Mouse (Mus musculus): ENCODE measurements at regions not wholly inside any gene's neighbourhood (a gene's known extent, or its start where the extent isn't known, plus 50 kb on each side); places are given as distances from the start of the nearest gene placed in this dataset.

GRCm38 (mm10) chr14:58976791-58977190 lies 165.9 kb downstream of the 1700129C05Rik start:
- no peaks in the 10 kb centered on the region for H3K4me1 ChIP-seq (ENCODE audit: control insufficient read depth, insufficient read depth, low read length)
- TF ChIP-seq CTCF (IDR thresholded peaks at IDR 0.05; ENCODE audit: extremely low read depth, insufficient read depth, low read length), result no peak
- no peak for TF ChIP-seq POLR2A (IDR thresholded peaks at IDR 0.05; ENCODE audit: extremely low read depth, insufficient read depth, low read length)
- H3K4me3 ChIP-seq (ENCODE audit: insufficient read depth, low read length), result no peak overlapping the region
- H3K27ac ChIP-seq (ENCODE audit: insufficient read depth, low read length), result no peak overlapping the region

GRCm38 (mm10) chr14:58969248-58969647 lies 173.4 kb downstream of the 1700129C05Rik start:
- Histone ChIP-seq H3K4me1 (ENCODE audit: control insufficient read depth, insufficient read depth, low read length) (no peaks in the 10 kb centered on the region), H3K4me3 (ENCODE audit: insufficient read depth, low read length) (no peak overlapping the region)
- TF ChIP-seq CTCF (IDR thresholded peaks at IDR 0.05; ENCODE audit: extremely low read depth, insufficient read depth, low read length), result no peak
- TF ChIP-seq POLR2A (IDR thresholded peaks at IDR 0.05; ENCODE audit: extremely low read depth, insufficient read depth, low read length), result no peak

GRCm38 (mm10) chr14:58967975-58968374 lies 174.7 kb downstream of the 1700129C05Rik start:
- TF ChIP-seq POLR2A (IDR thresholded peaks at IDR 0.05; ENCODE audit: extremely low read depth, insufficient read depth, low read length), result no peak
- TF ChIP-seq CTCF (IDR thresholded peaks at IDR 0.05; ENCODE audit: extremely low read depth, insufficient read depth, low read length), result no peak
- Histone ChIP-seq H3K4me1 (ENCODE audit: control insufficient read depth, insufficient read depth, low read length) (no peaks in the 10 kb centered on the region), H3K27ac (ENCODE audit: insufficient read depth, low read length) (no peak overlapping the region), H3K4me3 (ENCODE audit: insufficient read depth, low read length) (no peak overlapping the region)

More at GRCm38 (mm10) chr14:58969248-58969647, 173.4 kb downstream of the 1700129C05Rik start:
- no peak overlapping the region for H3K27ac ChIP-seq (ENCODE audit: insufficient read depth, low read length)

- no peaks in the 10 kb centered on the region for H3K4me1 ChIP-seq (ENCODE audit: control insufficient read depth, insufficient read depth, low read length)
- TF ChIP-seq CTCF (IDR thresholded peaks at IDR 0.05; ENCODE audit: extremely low read depth, insufficient read depth, low read length), result no peak
- no peak for TF ChIP-seq POLR2A (IDR thresholded peaks at IDR 0.05; ENCODE audit: extremely low read depth, insufficient read depth, low read length)
- H3K27ac ChIP-seq (ENCODE audit: insufficient read depth, low read length), result no peak overlapping the region
- no peak overlapping the region for H3K4me3 ChIP-seq (ENCODE audit: insufficient read depth, low read length)
Observed at GRCm38 (mm10) chr14:58967163-58967562, 175.5 kb downstream of the 1700129C05Rik start.

GRCm38 (mm10) chr14:58944958-58945357 lies 197.7 kb downstream of the 1700129C05Rik start:
- Histone ChIP-seq H3K4me1 (ENCODE audit: control insufficient read depth, insufficient read depth, low read length) (no peaks in the 10 kb centered on the region), H3K4me3 (ENCODE audit: insufficient read depth, low read length) (no peak overlapping the region), H3K27ac (ENCODE audit: insufficient read depth, low read length) (no peak overlapping the region)
- no peak for TF ChIP-seq POLR2A (IDR thresholded peaks at IDR 0.05; ENCODE audit: extremely low read depth, insufficient read depth, low read length)
- TF ChIP-seq CTCF (IDR thresholded peaks at IDR 0.05; ENCODE audit: extremely low read depth, insufficient read depth, low read length), result no peak

- Histone ChIP-seq H3K4me1 (ENCODE audit: control insufficient read depth, insufficient read depth, low read length) (no peaks in the 10 kb centered on the region), H3K27ac (ENCODE audit: insufficient read depth, low read length) (no peak overlapping the region), H3K4me3 (ENCODE audit: insufficient read depth, low read length) (no peak overlapping the region)
- no peak for TF ChIP-seq CTCF (IDR thresholded peaks at IDR 0.05; ENCODE audit: extremely low read depth, insufficient read depth, low read length)
- TF ChIP-seq POLR2A (IDR thresholded peaks at IDR 0.05; ENCODE audit: extremely low read depth, insufficient read depth, low read length), result no peak
Observed at GRCm38 (mm10) chr14:58943267-58943765, 199.4 kb downstream of the 1700129C05Rik start.

GRCm38 (mm10) chr14:58939086-58939485 lies 203.6 kb downstream of the 1700129C05Rik start:
- Histone ChIP-seq H3K4me3 (ENCODE audit: insufficient read depth, low read length) (no peak overlapping the region), H3K4me1 (ENCODE audit: control insufficient read depth, insufficient read depth, low read length) (no peaks in the 10 kb centered on the region), H3K27ac (ENCODE audit: insufficient read depth, low read length) (no peak overlapping the region)
- TF ChIP-seq POLR2A (IDR thresholded peaks at IDR 0.05; ENCODE audit: extremely low read depth, insufficient read depth, low read length) (no peak), CTCF (IDR thresholded peaks at IDR 0.05; ENCODE audit: extremely low read depth, insufficient read depth, low read length) (no peak)

GRCm38 (mm10) chr14:58938601-58938970 lies 204.1 kb downstream of the 1700129C05Rik start:
- Histone ChIP-seq H3K4me3 (ENCODE audit: insufficient read depth, low read length) (no peak overlapping the region), H3K27ac (ENCODE audit: insufficient read depth, low read length) (no peak overlapping the region), H3K4me1 (ENCODE audit: control insufficient read depth, insufficient read depth, low read length) (no peaks in the 10 kb centered on the region)
- no peak for TF ChIP-seq POLR2A (IDR thresholded peaks at IDR 0.05; ENCODE audit: extremely low read depth, insufficient read depth, low read length)
- no peak for TF ChIP-seq CTCF (IDR thresholded peaks at IDR 0.05; ENCODE audit: extremely low read depth, insufficient read depth, low read length)

- Histone ChIP-seq H3K27ac (ENCODE audit: insufficient read depth, low read length) (no peak overlapping the region), H3K4me3 (ENCODE audit: insufficient read depth, low read length) (no peak overlapping the region), H3K4me1 (ENCODE audit: control insufficient read depth, insufficient read depth, low read length) (no peaks in the 10 kb centered on the region)
- no peak for TF ChIP-seq CTCF (IDR thresholded peaks at IDR 0.05; ENCODE audit: extremely low read depth, insufficient read depth, low read length)
- TF ChIP-seq POLR2A (IDR thresholded peaks at IDR 0.05; ENCODE audit: extremely low read depth, insufficient read depth, low read length), result no peak
Observed at GRCm38 (mm10) chr14:58937791-58938600, 204.7 kb downstream of the 1700129C05Rik start.

- no peak for TF ChIP-seq CTCF (IDR thresholded peaks at IDR 0.05; ENCODE audit: extremely low read depth, insufficient read depth, low read length)
- TF ChIP-seq POLR2A (IDR thresholded peaks at IDR 0.05; ENCODE audit: extremely low read depth, insufficient read depth, low read length), result no peak
- Histone ChIP-seq H3K4me1 (ENCODE audit: control insufficient read depth, insufficient read depth, low read length) (no peaks in the 10 kb centered on the region), H3K27ac (ENCODE audit: insufficient read depth, low read length) (no peak overlapping the region), H3K4me3 (ENCODE audit: insufficient read depth, low read length) (no peak overlapping the region)
Observed at GRCm38 (mm10) chr14:58937331-58937730, 205.4 kb downstream of the 1700129C05Rik start.
